Mouse (Mus musculus) thymus, postnatal 10 days (tissue): ENCODE measurements around the gene Clptm1l.

Experiments
- DNase-seq, 2 experiments: peaks; one replicate each; pipeline ENCODE4 v3.0.0; 2021; ENCODE audit warnings: low spot score in 2 of 2

Clptm1l gene

GRCm38 (mm10) chr13:73660163-73660695, 56.4 kb downstream of the Clptm1l start:
- DNase-seq, result no peak
